Mouse (Mus musculus): ENCODE data around the gene Shisa7. TPM values are rescaled to one million over a fixed set of nuclear protein-coding genes. Genes with fewer than 3 reads are reported as not detected.

Shisa7 gene
- polyA plus RNA-seq, 1 experiment from 2014 or later, result 1.3 TPM

DNA sequence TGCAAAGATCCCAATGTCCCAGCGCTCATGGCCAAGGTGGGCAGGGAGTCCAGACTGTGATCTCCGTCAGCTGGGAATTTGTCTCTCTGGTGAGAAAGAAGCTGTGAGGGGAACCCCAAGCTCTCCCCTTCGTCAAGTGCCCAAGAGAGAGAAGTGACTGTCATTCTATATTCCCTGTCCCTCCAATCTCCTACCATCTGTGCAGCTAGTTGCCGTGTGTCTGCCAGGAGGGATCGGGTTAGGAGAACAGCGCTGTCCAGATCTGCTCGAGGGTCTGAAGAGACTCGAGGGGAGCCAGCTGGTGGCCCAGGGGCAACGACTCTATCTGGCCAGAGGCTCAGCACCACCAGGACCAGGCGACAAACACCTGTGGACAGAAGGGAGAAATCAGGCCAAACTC is 68.4 kb downstream of the Shisa7 start:
- H3K4me1 ChIP-seq, result peaks cover 6% of the 10 kb centered on the region
- peaks cover 47% of the 10 kb centered on the region for H3K27me3 ChIP-seq
- H3K4me2 ChIP-seq, result no peak overlapping the region
- no peaks in the 10 kb centered on the region for H3K36me3 ChIP-seq
- H3K27ac ChIP-seq, result no peak overlapping the region
- H3K9me3 ChIP-seq, result no peaks in the 10 kb centered on the region
- no peak overlapping the region for H3K9ac ChIP-seq
- ATAC-seq (ENCODE audit: borderline replicate concordance, extremely low read depth, low FRiP score, low TSS enrichment), result no peak
- 50% methylated on average over 10 of the region's 10 CpGs for WGBS
- H3K4me3 ChIP-seq, result no peak overlapping the region

Other genes with a start within 250 kb of the Shisa7 start
- not detected in 2 replicates for gene Ptprh, start 240.7 kb downstream of the Shisa7 start, polyA plus RNA-seq (2015; fragmentation: Nextera tagmentation; extraction: Ambion mirVana)
- 0.76 and 1.00 TPM in 2 replicates for gene Tmem86b, start 213.3 kb downstream of the Shisa7 start, polyA plus RNA-seq (2015; fragmentation: Nextera tagmentation; extraction: Ambion mirVana)
- 9.0 and 9.2 TPM in 2 replicates for gene Ppp6r1, start 185.7 kb downstream of the Shisa7 start, polyA plus RNA-seq (2015; fragmentation: Nextera tagmentation; extraction: Ambion mirVana)
- gene Hspbp1, start 159.6 kb downstream of the Shisa7 start, polyA plus RNA-seq (2015; fragmentation: Nextera tagmentation; extraction: Ambion mirVana), result 99.4 and 99.6 TPM in 2 replicates
- gene Brsk1, start 154.1 kb downstream of the Shisa7 start, polyA plus RNA-seq (2015; fragmentation: Nextera tagmentation; extraction: Ambion mirVana), result 0.87 and 1.1 TPM in 2 replicates
- 0.07 and 0.10 TPM in 2 replicates for gene Tmem150b, start 119.4 kb downstream of the Shisa7 start, polyA plus RNA-seq (2015; fragmentation: Nextera tagmentation; extraction: Ambion mirVana)
- gene Kmt5c, start 104.6 kb downstream of the Shisa7 start, polyA plus RNA-seq (2015; fragmentation: Nextera tagmentation; extraction: Ambion mirVana), result 53.9 and 60.3 TPM in 2 replicates
- 62.9 and 64.1 TPM in 2 replicates for gene Cox6b2, start 91.6 kb downstream of the Shisa7 start, polyA plus RNA-seq (2015; fragmentation: Nextera tagmentation; extraction: Ambion mirVana)
- not detected in 2 replicates for gene Fam71e2, start 73.4 kb downstream of the Shisa7 start, polyA plus RNA-seq (2015; fragmentation: Nextera tagmentation; extraction: Ambion mirVana)
- gene Il11, start 61.8 kb downstream of the Shisa7 start, polyA plus RNA-seq (2015; fragmentation: Nextera tagmentation; extraction: Ambion mirVana), result 0.19 and 0.26 TPM in 2 replicates
- 0.57 and 0.76 TPM in 2 replicates for gene Tmem190, start 61.8 kb downstream of the Shisa7 start, polyA plus RNA-seq (2015; fragmentation: Nextera tagmentation; extraction: Ambion mirVana)
- gene Tmem238, start 55.0 kb downstream of the Shisa7 start, polyA plus RNA-seq (2015; fragmentation: Nextera tagmentation; extraction: Ambion mirVana), result 20.8 and 21.4 TPM in 2 replicates
- gene Rpl28, start 51.8 kb downstream of the Shisa7 start, polyA plus RNA-seq (2015; fragmentation: Nextera tagmentation; extraction: Ambion mirVana), result 314 and 334 TPM in 2 replicates
- 409 and 411 TPM in 2 replicates for gene Ube2s, start 32.1 kb downstream of the Shisa7 start, polyA plus RNA-seq (2015; fragmentation: Nextera tagmentation; extraction: Ambion mirVana)
- 10.6 and 12.3 TPM in 2 replicates for gene Isoc2b, start 25.6 kb upstream of the Shisa7 start, polyA plus RNA-seq (2015; fragmentation: Nextera tagmentation; extraction: Ambion mirVana)
- 0.63 and 0.81 TPM in 2 replicates for gene Isoc2a, start 32.5 kb upstream of the Shisa7 start, polyA plus RNA-seq (2015; fragmentation: Nextera tagmentation; extraction: Ambion mirVana)
- gene Gm36210, start 61.8 kb upstream of the Shisa7 start, polyA plus RNA-seq (2015; fragmentation: Nextera tagmentation; extraction: Ambion mirVana), result 0.16 TPM in 1 of 2 replicates, not detected in the other
- gene Zfp628, start 70.5 kb upstream of the Shisa7 start, polyA plus RNA-seq (2015; fragmentation: Nextera tagmentation; extraction: Ambion mirVana), result 3.2 and 3.4 TPM in 2 replicates
- 2.8 and 3.7 TPM in 2 replicates for gene Nat14, start 77.3 kb upstream of the Shisa7 start, polyA plus RNA-seq (2015; fragmentation: Nextera tagmentation; extraction: Ambion mirVana)
- gene Ssc5d, start 81.1 kb upstream of the Shisa7 start, polyA plus RNA-seq (2015; fragmentation: Nextera tagmentation; extraction: Ambion mirVana), result 1.6 and 2.2 TPM in 2 replicates
- 0.39 and 1.2 TPM in 2 replicates for gene Sbk2, start 119.7 kb upstream of the Shisa7 start, polyA plus RNA-seq (2015; fragmentation: Nextera tagmentation; extraction: Ambion mirVana)
- gene Sbk3, start 126.5 kb upstream of the Shisa7 start, polyA plus RNA-seq (2015; fragmentation: Nextera tagmentation; extraction: Ambion mirVana), result 0.52 and 0.77 TPM in 2 replicates
- gene Zfp579, start 151.5 kb upstream of the Shisa7 start, polyA plus RNA-seq (2015; fragmentation: Nextera tagmentation; extraction: Ambion mirVana), result 31.5 and 32.0 TPM in 2 replicates
- gene Zfp524, start 169.7 kb upstream of the Shisa7 start, polyA plus RNA-seq (2015; fragmentation: Nextera tagmentation; extraction: Ambion mirVana), result 15.8 TPM in 2 replicates
- 45.5 and 47.3 TPM in 2 replicates for gene Fiz1, start 170.0 kb upstream of the Shisa7 start, polyA plus RNA-seq (2015; fragmentation: Nextera tagmentation; extraction: Ambion mirVana)
- 1.2 TPM in 1 of 2 replicates, not detected in the other for gene Gm44973, start 170.8 kb upstream of the Shisa7 start, polyA plus RNA-seq (2015; fragmentation: Nextera tagmentation; extraction: Ambion mirVana)
- 6.4 and 6.7 TPM in 2 replicates for gene Zfp865, start 175.7 kb upstream of the Shisa7 start, polyA plus RNA-seq (2015; fragmentation: Nextera tagmentation; extraction: Ambion mirVana)
- 7.0 and 7.6 TPM in 2 replicates for gene Ccdc106, start 175.9 kb upstream of the Shisa7 start, polyA plus RNA-seq (2015; fragmentation: Nextera tagmentation; extraction: Ambion mirVana)
- gene 4632433K11Rik, start 189.4 kb upstream of the Shisa7 start, polyA plus RNA-seq (2015; fragmentation: Nextera tagmentation; extraction: Ambion mirVana), result not detected in 2 replicates
- gene Zfp784, start 193.8 kb upstream of the Shisa7 start, polyA plus RNA-seq (2015; fragmentation: Nextera tagmentation; extraction: Ambion mirVana), result 4.9 and 5.0 TPM in 2 replicates
- 29.2 and 30.0 TPM in 2 replicates for gene Zfp580, start 206.8 kb upstream of the Shisa7 start, polyA plus RNA-seq (2015; fragmentation: Nextera tagmentation; extraction: Ambion mirVana)
- 147 and 150 TPM in 2 replicates for gene U2af2, start 217.4 kb upstream of the Shisa7 start, polyA plus RNA-seq (2015; fragmentation: Nextera tagmentation; extraction: Ambion mirVana)
- gene Epn1, start 235.5 kb upstream of the Shisa7 start, polyA plus RNA-seq (2015; fragmentation: Nextera tagmentation; extraction: Ambion mirVana), result 55.1 and 60.5 TPM in 2 replicates

All from lung, embryonic 15.5 days (tissue).